Mouse (Mus musculus) adrenal gland, adult (tissue): ENCODE measurements around the gene Cd300e.

ENCODE experiments used
- DNase-seq, 2 experiments: peaks; one replicate each; pipeline ENCODE4 v3.0.0; 2022 to 2023; ENCODE audit warnings: low spot score in 1 of 2; ENCODE audit not compliant: inconsistent age in 2 of 2

Gene Cd300e

DNA sequence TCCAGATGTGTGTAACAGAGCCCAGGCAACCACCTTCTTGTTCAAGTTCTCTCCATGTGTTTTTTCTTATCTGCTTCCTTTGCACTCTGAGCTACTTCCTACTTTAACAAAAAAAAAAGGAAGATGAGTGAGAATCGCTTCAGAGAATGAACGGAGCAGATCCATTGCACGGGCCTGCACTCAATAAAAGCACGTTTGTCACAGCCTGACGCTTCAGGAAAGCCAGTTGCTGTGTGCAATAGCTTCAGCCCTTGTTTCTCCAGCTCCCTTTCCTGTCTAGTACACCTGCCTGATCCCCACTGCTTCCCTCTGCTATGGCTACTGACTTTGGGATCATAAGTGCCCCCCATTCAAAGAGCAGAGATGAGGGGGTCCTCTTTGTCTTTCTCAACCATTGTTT is at the start of gene Cd300e:
Cd300e (minus strand) TSS at position 101 of the 400 bp plus-strand sequence.
- no peak for DNase-seq

DNA sequence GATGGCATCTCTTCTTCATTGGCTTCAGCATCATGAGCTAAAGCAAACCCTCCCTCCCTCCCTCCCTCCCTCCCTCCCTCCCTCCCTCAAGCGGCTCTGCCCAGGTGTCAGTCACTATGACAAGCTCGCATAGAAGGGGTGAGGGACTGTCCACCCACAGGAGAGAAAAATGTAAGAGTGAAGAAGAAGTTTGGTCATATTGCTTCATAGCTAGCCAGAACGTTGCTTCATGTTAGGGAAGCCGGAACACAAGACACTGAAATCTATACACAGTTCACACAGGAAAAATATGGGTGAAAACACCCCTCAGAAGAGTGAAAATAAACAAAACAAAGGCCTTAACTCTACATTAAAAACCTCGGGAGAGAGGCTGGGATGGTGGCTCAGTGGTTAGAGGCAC is 48.3 kb upstream of the Cd300e start:
- no peak for DNase-seq

DNA sequence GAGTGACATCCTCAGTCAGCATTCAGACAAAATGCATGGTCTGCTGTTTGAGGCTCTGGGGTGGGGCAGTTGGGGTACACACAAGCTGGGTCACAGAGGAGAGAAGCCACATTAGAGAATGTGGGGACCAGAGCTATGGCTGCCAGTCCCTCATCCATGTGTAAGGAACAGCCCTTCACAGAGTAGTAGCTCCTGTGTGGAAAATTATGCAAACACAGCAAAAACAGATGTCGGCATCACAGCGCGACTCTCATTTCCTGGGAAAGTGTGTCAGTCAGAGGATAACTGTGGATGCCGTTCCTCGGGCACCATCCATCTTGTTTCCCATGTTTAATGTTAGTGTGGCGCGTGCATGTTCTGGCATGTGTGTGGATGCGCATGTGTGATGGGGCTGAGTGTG is 46.2 kb upstream of the Cd300e start:
- DNase-seq: no peak

DNA sequence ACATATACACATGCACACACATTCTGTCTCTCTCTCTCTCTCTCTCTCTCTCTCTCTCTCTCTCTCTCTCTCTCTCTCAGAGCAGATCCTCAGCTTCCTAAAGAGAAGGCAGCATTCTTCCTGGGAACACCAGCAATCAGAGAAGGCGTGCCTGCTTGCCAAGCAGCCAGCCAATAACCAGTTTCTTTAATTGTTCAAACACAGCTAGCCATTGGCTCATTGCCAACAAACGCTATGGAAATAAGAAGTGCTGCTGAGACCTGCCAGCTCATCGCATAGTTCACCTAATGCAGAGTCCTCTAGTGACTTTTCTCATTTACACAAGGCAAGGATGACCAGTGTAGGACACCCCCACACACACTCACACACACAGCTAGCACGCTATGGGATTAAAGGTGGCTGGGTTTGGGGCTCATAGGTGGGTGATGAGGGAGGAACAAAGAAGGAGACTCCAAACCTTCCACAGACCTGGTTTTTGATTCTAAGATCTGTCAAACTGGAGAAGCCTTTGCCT is 45.5 kb upstream of the Cd300e start:
- no peak for DNase-seq

DNA sequence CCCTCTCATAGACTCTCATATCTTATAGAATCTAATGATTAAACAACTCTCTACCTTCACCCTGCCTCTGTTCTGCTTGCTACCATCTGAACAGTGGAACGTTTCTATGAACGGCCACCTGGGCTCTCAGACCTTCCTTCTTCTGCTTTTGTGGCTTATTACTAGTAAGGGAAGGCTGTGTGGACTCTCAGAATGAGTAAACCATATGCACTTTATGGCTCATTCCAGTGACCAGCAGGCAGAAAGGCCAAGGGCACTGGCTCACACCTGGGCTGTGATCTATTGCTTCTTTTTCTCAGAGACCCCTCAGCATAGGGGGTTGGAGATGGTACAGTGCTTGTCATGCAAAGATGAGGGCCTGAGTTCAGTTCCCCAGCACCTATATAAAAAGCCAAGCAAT is 44.7 kb upstream of the Cd300e start:
- no peak for DNase-seq

DNA sequence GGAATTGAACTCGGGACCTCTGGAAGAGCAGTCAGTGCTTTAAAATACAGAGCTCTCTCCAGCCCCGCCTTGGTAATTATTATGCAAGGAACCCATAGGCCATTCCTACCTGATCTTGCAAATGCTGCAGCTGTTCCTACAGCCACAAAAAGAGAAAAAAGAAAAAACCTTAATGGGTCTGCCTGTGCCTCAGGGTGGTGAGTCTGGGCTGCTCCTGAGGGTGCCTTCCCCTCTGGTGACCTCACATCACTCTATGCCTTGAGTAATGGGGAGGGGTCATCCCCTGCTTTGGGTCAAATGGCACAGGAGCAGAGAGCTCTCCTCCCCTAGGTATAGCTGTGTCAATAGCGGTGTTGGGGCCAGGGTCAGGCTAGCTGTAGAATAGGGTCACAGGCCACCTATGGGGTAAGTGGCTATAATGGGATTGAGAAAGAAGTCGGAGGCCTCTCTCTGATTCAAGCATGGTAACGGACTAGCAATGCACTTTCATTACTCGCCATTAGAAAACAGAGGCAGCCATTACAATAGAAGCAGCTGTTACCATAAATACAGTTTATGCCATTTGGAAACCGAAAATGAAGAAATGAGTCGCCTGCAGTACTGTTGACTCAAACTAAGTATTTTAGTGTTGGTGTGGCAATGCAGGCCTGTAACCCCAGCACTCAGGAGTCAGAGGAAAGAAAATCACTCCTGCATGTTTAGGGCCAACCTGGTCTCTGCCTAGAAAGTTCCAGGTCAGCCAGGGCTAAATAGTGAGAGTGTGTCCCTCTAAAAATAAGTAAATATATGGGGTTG is 43.0 kb upstream of the Cd300e start:
- DNase-seq: no peak

DNA sequence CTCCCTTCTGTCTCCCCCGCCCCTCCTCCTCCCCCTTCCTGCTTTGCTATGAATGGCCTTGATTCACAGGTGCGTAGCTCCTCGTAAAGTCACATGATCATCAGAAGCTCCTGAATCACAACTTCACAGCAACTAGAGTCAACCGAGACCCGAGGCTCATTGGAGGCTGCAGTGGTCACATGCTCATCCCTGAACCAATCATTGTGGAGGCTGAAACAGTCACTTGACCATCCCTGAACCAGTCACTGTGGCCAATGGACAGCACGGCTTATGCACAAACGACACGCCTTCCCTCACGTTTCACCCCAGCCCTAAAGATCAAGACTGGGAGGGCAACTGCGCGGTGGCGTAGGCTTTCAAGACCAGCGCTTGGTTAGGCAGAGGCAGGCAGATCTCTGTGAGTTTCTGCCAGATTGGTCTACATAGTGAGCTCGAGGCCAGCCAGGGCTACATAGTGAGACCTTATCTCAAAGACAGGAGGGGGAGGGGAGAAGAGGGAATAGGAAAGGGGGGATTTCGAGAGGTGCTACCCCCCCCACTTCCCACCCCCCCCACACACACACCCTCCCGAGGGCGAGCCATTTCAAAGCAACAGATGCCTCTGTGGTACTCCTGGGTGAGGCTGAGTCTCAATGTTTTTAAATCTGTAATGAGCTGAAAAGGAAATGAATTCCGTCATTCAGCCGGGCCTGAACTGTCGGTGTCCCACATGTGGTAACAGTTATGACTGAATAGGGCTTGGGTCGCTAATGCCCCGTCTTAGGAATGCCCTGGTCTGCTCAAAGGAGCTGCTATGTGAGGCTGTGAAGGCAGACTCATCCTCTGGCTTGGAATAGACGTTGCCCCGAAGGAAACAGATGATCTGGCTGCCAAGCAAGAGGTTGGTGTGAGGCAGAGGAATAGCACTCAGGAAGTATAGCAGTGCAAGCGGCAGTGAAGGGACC is 41.8 kb upstream of the Cd300e start:
- DNase-seq: no peak

DNA sequence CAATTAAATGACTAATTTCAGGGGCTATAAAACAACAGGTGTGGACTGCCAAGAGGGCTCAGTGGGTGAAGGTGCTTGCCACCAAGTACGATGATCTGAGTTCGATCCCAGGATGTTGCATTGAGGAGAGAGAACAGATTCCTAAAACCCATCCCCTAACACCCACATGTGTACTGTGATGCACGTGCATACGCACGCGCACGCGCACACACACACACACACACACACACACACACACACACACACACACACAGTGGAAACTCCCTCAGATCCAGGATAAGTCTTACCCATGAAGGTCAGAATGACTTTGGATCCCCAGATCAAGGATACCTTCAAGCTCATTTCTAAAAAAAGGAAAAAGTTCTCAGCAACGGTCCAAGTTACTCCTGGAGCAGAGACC is 40.1 kb upstream of the Cd300e start:
- DNase-seq: no peak

DNA sequence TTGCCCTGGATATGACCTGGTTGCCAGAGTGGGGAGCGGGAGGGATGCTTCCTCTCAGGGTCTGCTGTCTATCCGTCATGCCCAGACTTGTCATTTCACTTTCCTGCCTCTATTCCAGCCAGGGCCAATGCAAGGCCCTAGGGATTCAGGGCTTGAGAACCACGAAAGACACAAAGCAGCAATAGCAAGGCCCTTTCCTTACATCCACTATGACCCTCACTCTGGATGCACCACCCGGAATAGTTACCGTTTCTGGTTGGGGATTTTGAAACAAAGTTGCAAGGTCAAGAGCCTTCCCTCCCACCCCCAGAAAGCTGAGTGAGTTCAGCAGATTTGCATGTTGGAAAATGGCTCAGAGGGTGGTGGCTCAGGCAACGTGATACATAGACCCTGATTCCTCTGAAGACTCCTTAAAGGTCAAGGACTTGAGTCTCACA is 39.7 kb upstream of the Cd300e start:
- peak; percentile 24 to 48 for DNase-seq

DNA sequence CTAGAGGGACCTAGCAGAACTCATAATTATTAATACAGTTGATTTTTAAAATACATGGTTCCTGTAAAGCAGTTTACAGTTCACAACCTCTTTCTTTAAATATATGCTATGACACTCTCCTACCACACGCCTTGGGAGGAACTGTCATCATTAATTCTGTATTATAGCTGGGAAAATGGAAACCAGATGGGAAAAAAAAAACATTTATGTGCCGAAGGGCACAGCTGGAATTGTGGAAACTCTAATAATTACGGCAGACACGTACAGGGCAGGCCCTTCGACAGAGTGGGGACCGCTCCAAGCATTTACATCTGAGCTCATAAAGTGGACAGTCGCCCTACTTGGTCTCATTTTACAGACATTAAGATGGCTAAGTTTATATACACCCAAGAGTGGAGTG is 38.8 kb upstream of the Cd300e start:
- no peak for DNase-seq

DNA sequence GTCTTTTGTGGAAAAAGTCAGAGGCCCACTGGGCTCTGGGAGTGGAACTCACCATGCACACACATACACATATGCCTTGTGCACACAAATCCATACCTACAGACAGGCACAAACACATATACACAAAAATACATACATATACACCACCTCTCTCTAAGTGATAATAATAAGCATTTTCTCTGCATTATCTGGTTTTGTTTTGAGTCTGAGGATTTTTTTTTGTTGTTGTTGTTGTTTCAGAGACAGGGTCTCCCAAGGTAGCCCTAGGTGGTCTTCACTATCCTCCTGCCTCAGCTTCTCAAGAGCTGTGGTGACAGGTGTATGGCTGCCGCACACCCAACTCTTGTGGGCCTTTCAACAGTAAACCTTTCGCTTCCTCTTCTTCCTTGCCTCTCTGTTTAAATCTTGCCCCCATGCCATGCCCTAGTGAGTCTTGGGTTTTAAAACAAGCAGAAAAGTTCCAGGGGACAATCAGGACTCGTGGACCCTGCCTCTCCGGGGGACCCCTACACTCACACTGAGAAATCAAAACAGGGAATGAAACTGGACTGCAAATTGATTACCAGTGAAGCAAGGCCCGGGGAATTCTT is 38.1 kb upstream of the Cd300e start:
- no peak for DNase-seq

DNA sequence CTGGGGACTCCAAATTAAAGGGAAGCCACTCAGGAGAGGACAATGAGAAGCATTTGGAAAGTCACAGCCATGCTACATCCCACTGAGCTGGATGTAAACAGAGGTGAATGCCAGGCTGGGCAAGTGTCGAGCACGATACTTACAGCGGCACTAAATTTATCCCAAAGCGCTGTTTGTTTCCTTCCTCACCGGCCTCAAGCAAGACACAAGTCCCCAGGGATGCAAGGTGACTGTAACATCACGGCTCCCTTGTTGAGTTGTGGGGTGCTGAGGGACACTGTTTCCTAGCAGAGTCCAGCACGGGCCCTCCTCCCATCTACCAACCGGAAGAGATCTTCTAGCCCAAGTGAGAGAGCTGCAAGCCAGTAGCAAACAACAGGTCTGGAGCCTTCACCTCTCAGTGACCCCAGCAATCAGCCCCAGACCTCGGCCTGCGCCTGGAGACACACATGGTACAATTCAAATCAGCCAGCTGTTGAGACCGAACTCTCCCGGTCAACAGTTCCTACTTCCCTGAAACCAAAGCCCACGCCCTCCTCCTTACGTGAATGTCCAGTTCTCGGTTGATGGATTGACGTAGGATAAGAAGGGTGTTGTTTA is 37.4 kb upstream of the Cd300e start:
- no peak for DNase-seq

DNA sequence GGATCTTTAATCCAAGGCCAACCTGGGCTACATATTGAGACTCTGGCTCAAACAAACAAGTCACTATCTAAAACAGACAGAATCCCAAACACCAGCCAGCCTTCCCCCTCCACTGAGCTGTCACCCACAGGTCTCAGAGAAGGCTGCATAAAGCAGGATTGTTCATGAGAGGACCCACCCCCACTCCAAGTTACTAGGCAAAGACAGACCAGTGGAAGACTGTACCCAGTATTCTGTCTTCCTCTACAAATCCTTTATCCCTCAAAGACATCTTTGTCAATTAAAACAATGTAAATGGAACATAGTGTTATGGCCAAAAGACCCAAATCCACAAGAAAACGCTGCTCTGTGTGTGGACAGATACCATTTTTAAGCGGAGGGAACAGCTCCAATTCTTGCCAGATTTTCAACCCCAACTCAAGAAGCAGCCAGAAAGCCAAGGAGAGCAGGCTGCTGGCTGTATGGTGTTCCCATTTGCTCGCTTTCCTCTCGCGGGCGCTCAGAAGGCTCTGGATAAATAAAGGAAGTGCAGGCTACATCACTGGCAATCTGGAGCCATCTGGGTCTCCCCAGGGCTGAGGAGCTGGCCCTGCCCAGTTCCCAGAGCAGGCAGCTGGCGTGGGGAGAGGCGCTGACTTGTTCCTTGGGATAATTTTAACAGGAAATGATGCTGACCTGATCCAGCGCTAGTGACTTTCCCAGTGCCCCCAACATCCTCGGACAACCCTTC is 36.4 kb upstream of the Cd300e start:
- DNase-seq: no peak

DNA sequence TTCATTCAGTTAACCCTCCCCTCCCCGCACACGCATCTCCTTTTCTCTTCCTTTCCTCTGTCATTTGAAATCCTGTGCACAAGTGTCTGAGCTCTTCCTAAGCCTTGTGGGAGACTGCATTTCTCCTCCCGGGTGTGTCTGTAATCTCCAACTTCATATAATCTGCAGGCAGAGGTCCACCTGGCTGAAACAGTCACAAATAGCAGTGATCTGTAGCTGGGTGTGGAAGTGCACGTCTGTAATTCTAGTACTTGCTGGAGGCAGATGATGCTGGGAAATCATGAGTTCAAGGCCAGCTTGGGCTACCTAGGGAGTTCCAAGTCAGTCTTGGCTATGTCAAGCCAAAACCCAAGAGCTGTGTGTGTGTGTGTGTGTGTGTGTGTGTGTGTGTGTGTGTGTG is 30.2 kb upstream of the Cd300e start:
- no peak for DNase-seq

DNA sequence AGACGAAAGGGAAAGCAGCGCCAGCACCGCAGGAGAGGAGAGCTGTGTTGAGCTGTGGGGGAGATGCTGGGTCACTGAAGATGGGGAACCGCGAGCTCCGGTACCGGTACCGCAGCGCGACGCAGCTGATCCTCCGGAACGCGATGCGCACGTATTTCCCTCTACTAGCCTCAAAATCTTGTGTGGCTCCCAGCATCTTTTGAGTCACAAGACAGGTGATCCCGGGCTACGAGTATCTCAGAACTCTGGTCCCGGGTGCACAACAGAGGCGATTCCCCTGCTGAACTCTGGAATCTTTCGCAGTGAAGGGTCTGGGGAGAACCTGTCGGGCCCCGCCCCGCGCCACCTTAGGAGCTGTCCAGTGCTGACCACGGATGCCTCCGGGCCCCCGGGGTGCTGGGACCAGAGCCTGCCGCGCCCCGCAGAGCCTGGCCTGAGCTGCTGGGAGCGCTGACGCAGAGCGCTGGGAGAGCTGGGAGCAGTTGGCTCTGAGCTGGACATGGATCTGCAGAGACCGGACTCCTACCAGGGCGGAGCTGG is 29.5 kb upstream of the Cd300e start, which contains the start of gene Rab37:
Rab37 (plus strand) TSS at position 70 of the 540 bp plus-strand sequence.
- DNase-seq: peak; percentile 38 to 63

DNA sequence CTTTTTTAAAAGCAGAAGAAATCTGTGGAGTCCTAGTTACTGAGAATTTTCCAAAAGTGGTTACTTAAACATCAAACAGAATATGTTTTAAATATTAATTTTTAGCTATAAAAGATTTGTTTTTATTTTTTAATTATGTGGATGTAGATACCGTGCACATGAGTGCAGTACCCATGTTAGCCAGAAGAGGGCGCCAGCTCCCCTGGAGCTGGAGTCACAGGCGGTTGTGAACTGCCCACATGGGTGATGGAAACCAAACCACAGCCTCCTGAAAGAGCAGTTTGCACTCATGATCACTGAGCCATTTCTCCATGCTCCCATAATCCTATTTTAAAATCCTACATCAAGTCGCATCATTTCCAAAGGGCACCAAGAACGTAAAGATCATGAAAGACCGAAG is 27.9 kb upstream of the Cd300e start:
- no peak for DNase-seq

DNA sequence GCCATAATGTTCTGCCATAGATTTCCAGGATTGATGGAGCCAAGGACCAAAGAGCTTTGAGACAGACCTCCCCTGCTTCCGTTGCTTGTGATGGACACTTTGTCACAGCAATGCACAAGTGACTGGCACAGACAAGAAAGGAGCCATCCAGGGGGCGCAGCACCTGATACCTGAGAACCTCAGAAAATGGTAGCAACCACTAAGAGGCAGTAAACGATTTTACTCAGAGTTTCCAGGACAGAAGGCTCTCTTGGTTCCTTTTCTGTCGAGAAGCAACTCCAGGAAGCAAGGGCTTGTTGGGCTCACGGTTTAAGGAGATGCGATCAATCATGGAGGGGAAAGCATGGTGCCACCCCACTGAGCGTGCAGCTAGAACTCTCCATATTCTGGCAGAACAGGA is 24.2 kb upstream of the Cd300e start:
- no peak for DNase-seq

DNA sequence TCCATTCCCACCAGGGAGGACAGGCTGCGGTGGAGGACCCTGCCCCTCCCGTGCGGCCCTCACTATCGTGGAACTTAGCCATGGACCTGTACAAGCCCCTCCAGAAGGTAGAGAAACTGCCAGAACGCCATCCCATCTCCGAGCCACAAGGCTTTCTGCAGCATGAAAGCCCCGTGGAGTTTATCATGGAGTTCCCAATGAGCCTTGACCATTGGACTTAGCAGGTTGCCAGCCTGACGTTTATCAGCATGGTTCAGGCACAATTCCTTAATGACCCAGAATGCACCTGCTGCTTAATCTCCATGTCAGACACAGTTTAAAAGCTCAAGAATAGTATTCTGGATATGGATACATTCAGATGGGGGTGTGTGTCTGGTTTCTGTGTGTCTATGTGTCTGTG is 23.1 kb upstream of the Cd300e start:
- DNase-seq: no peak

DNA sequence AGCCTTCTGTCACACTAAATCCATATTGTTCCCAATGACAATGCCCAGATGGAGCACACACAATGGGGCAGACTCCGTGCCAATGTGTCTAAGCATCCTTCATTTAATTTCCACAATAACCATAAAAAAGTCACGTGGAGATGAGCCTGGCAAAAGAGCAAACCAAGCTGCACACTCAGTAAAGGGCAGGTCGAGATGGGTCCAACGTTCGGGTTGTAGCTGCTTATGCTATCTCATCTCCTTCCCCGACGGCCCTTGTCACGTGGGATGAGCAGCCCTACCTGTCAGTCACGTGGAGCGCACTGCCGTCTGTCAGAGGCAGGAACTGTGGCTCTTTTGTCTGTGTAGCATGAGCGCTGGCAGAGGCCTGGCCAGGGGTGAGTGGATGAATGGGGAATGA is 22.6 kb upstream of the Cd300e start:
- DNase-seq: no peak
